Mouse (Mus musculus) liver, adult 2 months (tissue): ENCODE results near the gene Sh3rf3. TPM values are rescaled to one million over a fixed set of nuclear protein-coding genes. Genes with fewer than 3 reads are reported as not detected.
A peak's percentile ranks its signal among the peaks of the same experiment; 100 is the strongest.

Experiments used
- DNase-seq: peaks from one replicate; pipeline ENCODE4 v3.0.0-alpha.2; 2011; ENCODE audit warnings: low read depth, low spot score; ENCODE audit errors: extremely low read depth
- H3K27ac ChIP-seq: fragments of 200-500 bp; replicated peaks from 2 replicates; pipeline ENCODE4 v1.5.1; 2012; ENCODE audit warnings: low read depth, mild to moderate bottlenecking, control low read depth, inconsistent platforms, low read length; ENCODE audit not compliant: insufficient read depth
- H3K27me3 ChIP-seq: fragments of 200-500 bp; 2 replicates; pipeline ENCODE4 v1.6.1; 2012; ENCODE audit warnings: mild to moderate bottlenecking, moderate library complexity, low read length, inconsistent platforms; ENCODE audit not compliant: control insufficient read depth, insufficient read depth
- H3K36me3 ChIP-seq: fragments of 200-500 bp; 2 replicates; pipeline ENCODE4 v1.6.1; 2012; ENCODE audit warnings: low read length, inconsistent platforms; ENCODE audit not compliant: control insufficient read depth, insufficient read depth
- H3K4me1 ChIP-seq: fragments of 200-500 bp; 2 replicates; pipeline ENCODE4 v1.6.1; 2011; ENCODE audit warnings: low read length; ENCODE audit not compliant: control insufficient read depth, insufficient read depth
- H3K4me3 ChIP-seq: fragments of 200-500 bp; 2 replicates; pipeline ENCODE4 v1.5.1; 2011; ENCODE audit warnings: low read depth, mild to moderate bottlenecking, control low read depth, low read length, moderate library complexity; ENCODE audit not compliant: insufficient read depth
- H3K79me2 ChIP-seq: fragments of 200-500 bp; 2 replicates; pipeline ENCODE4 v1.6.1; 2012; ENCODE audit warnings: inconsistent platforms, mild to moderate bottlenecking, low read length, moderate library complexity; ENCODE audit not compliant: control insufficient read depth, insufficient read depth
- H3K9ac ChIP-seq: fragments of 200-500 bp; 2 replicates; pipeline ENCODE4 v1.6.1; 2012; ENCODE audit warnings: low read depth, mild to moderate bottlenecking, control low read depth, inconsistent platforms, low read length
- CTCF ChIP-seq: fragments of 200-500 bp; IDR thresholded peaks from 2 replicates; pipeline ENCODE4 v1.5.1; 2011; ENCODE audit warnings: low read depth, low read length, control low read depth
- POLR2A ChIP-seq: fragments of 200-500 bp; IDR thresholded peaks from 2 replicates; pipeline ENCODE4 v1.6.1; 2011; ENCODE audit warnings: low read length, control low read depth; ENCODE audit not compliant: insufficient read depth; ENCODE audit errors: extremely low read depth
- WGBS: fragments of 180-500 bp; shearing (Covaris S2); methylation state at CpG from one replicate; pipeline ENCODE4 v1.1.7; 2018; 5-methylcytosine and 5-hydroxymethylcytosine counted together
- polyA plus RNA-seq: library from polyadenylated mRNA; depleted of rRNA; stranded (reverse); fragments of >200 nt; gene quantifications from 2 replicates; pipeline ENCODE4 v1.2.3, GENCODE M21; 2012; rRNA removed
- total RNA-seq: library from RNA; depleted of rRNA; stranded (reverse); fragments of >200 nt; gene quantifications from 2 replicates; pipeline ENCODE4 v1.2.3, GENCODE M21; 2014; rRNA removed

Sh3rf3 gene
- total and polyA plus RNA-seq, 2 experiments: not detected

DNA sequence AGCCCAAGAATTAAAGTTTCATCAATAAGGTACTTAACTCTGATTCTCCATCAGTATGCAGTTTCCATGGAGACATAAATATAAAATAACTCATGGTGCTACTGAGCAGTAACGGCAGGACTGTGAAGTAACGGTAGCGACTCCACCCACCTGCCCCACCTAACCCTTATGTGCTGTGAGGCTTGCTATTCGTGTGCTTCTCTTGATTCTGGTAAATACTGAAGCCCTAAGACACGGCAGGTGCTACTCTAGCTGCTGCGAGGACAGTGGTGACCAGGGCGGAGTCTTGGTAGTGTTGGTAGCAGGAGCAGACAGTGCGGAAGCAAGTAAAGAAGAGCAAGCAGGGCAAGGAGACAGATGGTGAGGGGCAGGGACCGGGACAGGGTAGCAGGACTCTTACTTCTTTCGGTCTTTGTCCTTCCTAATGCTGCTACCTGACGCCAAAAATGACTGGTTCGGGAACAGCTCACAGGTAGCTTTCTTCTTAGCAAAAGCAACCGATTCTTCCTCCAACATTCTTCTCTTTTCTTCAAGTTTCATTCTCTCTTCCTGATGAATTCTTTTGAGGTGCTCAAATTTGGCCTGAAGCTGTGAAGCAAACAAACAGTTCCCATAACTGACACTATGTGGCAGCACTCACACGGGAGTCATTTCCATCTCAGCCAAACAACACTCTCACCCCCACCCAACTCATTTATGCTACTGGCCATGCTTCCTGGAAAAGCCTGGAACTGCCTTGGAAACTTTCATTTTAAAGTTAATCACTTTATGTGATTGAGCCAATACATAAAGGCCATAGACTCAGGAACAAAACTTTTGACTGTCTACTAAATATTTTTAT lies 353.2 kb downstream of the Sh3rf3 start:
- H3K9ac ChIP-seq: no peak overlapping the region

DNA sequence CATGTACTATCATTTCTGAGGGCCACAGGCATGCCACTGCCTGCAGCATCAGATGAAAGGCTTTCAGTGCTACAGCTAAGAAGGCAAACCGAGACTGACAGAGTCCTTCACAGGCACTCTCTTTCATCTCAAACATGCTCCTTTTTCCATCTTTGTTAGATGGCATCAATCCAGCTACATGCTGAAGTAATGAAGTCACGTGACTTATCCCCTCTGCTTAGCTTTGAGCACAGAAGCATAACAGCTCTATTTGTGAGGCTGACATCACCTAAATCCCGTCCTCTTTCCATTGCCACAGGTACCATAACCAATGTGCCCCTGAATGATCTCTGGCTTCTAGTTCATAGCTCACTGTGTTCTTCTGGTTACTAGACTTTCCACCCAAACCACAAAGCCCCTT lies 357.9 kb downstream of the Sh3rf3 start:
- 85% methylated on average over 3 of the region's 3 CpGs for WGBS
- TF ChIP-seq CTCF (no peak), POLR2A (no peak)
- Histone ChIP-seq H3K27ac (no peak overlapping the region), H3K79me2 (no peaks in the 10 kb centered on the region), H3K27me3 (no peaks in the 10 kb centered on the region), H3K9ac (no peak overlapping the region), H3K36me3 (peaks cover 13% of the 10 kb centered on the region), H3K4me3 (no peak overlapping the region), H3K4me1 (no peaks in the 10 kb centered on the region)
- DNase-seq: no peak

More for the DNA sequence above, 353.2 kb downstream of the Sh3rf3 start:
- peak; percentile 35 for DNase-seq
- Histone ChIP-seq H3K36me3 (peaks cover 8% of the 10 kb centered on the region), H3K4me3 (no peak overlapping the region), H3K27ac (no peak overlapping the region), H3K79me2 (no peaks in the 10 kb centered on the region), H3K27me3 (no peaks in the 10 kb centered on the region), H3K4me1 (peaks cover 3% of the 10 kb centered on the region; the same call in 1 of the 2 replicates)
- TF ChIP-seq CTCF: peak; percentile 59
- TF ChIP-seq POLR2A: no peak
- 82% methylated on average over 14 of the region's 14 CpGs for WGBS

DNA sequence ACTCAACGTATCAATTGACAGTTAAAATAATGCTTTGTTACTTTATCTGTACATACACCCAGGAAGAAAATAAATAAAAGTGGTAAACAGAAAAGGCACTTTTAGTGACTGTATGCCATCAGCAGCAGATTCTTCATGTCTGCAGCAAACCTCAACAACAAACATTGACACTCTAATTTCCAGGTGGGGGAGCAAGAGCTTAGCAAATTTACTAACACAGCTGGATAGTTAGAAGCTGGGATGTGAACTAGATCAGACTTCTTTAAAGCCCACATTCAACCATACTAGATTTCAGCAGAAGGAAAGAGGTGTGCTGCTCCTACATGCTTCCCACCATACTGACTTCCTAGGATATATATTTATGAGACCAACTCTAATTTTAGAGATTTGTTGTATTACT lies 359.4 kb downstream of the Sh3rf3 start:
- Histone ChIP-seq H3K4me3 (no peak overlapping the region), H3K27me3 (no peaks in the 10 kb centered on the region), H3K79me2 (no peaks in the 10 kb centered on the region), H3K36me3 (peaks cover 11% of the 10 kb centered on the region), H3K4me1 (no peaks in the 10 kb centered on the region), H3K9ac (no peak overlapping the region), H3K27ac (no peak overlapping the region)
- peak; percentile 15 for DNase-seq
- TF ChIP-seq CTCF (no peak), POLR2A (no peak)
- WGBS: 98% methylated on average over 1 of the region's 1 CpGs

GRCm38 (mm10) chr10:59179620-59180019 lies 366.5 kb downstream of the Sh3rf3 start:
- DNase-seq: no peak
- H3K4me1 ChIP-seq: no peaks in the 10 kb centered on the region
- peaks cover 22% of the 10 kb centered on the region for H3K36me3 ChIP-seq
- H3K27ac ChIP-seq: no peak overlapping the region
- no peak for TF ChIP-seq POLR2A
- no peak for TF ChIP-seq CTCF
- H3K27me3 ChIP-seq: no peaks in the 10 kb centered on the region
- H3K4me3 ChIP-seq: no peak overlapping the region
- H3K79me2 ChIP-seq: no peaks in the 10 kb centered on the region
- no peak overlapping the region for H3K9ac ChIP-seq
- 71% methylated on average over 3 of the region's 3 CpGs for WGBS

DNA sequence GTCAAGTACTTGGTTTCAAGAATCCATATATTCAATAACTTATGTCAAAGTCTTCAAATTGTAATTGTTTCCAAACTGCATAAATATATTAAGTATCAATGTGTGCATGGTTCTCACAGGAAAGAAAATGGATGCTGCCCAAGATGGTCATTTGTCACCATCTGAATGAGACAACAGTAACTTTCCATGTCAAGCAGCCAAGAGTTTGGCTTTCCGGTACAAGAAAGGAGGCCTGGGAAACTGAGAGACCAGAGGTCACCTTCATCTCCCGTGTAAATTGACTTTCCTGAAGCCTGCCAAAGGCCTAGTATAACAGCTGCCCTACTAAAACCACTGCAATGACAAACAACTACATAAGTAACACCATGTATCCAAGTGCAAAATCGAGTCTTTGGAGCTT lies 369.1 kb downstream of the Sh3rf3 start:
- H3K79me2 ChIP-seq: no peaks in the 10 kb centered on the region; the same call in 1 of the 2 replicates
- no peak overlapping the region for H3K27ac ChIP-seq
- TF ChIP-seq CTCF: no peak
- TF ChIP-seq POLR2A: no peak
- H3K4me3 ChIP-seq: no peak overlapping the region
- WGBS: 48% methylated on average over 3 of the region's 3 CpGs
- H3K27me3 ChIP-seq: no peaks in the 10 kb centered on the region
- no peak overlapping the region for H3K9ac ChIP-seq
- no peaks in the 10 kb centered on the region for H3K4me1 ChIP-seq
- H3K36me3 ChIP-seq: peaks cover 16% of the 10 kb centered on the region
- DNase-seq: peak; percentile 27

Other genes with a start within 250 kb of the Sh3rf3 start
- gene Edar, start 137.7 kb upstream of the Sh3rf3 start, total RNA-seq: under 0.01 TPM in 1 of 2 replicates, not detected in the other
- 0.05 TPM in 1 of 2 replicates, not detected in the other for gene Edar, start 137.7 kb upstream of the Sh3rf3 start, polyA plus RNA-seq
- not detected in 2 replicates for gene Gm17542, start 95.1 kb upstream of the Sh3rf3 start, total RNA-seq
- gene Gm17542, start 95.1 kb upstream of the Sh3rf3 start, polyA plus RNA-seq: not detected in 2 replicates